Mouse (Mus musculus) forebrain, embryonic 15.5 days (tissue): ENCODE measurements around the gene Tgfb1. TPM values are rescaled to one million over a fixed set of nuclear protein-coding genes. Genes with fewer than 3 reads are reported as not detected.

Source experiments
- ATAC-seq: fragments of 200-750 bp; cut with Nextera tagmentation; replicated peaks from 2 replicates; pipeline ENCODE4 v1.8.0; 2017; ENCODE audit warnings: mild to moderate bottlenecking, moderate TSS enrichment, moderate library complexity
- H3K27ac ChIP-seq: fragments of 300-500 bp; sonication (generic); replicated peaks from 2 replicates; pipeline ENCODE4 v1.5.1; 2015; ENCODE audit warnings: mild to moderate bottlenecking, inconsistent platforms
- H3K27me3 ChIP-seq: fragments of 300-500 bp; sonication (generic); 2 replicates; pipeline ENCODE4 v1.6.1; 2015; ENCODE audit warnings: inconsistent platforms
- H3K36me3 ChIP-seq: fragments of 300-500 bp; sonication (generic); 2 replicates; pipeline ENCODE4 v1.6.1; 2015; ENCODE audit warnings: mild to moderate bottlenecking, inconsistent platforms
- H3K4me1 ChIP-seq: fragments of 300-500 bp; sonication (generic); 2 replicates; pipeline ENCODE4 v1.6.1; 2015; ENCODE audit warnings: inconsistent platforms
- H3K4me2 ChIP-seq: fragments of 300-500 bp; sonication (generic); replicated peaks from 2 replicates; pipeline ENCODE4 v1.6.1; 2015; ENCODE audit warnings: mild to moderate bottlenecking, inconsistent platforms
- H3K4me3 ChIP-seq: fragments of 300-500 bp; sonication (generic); 2 replicates; pipeline ENCODE4 v1.5.1; 2015; ENCODE audit warnings: mild to moderate bottlenecking, inconsistent platforms
- H3K9ac ChIP-seq: fragments of 300-500 bp; sonication (generic); replicated peaks from 2 replicates; pipeline ENCODE4 v1.6.1; 2015; ENCODE audit warnings: mild to moderate bottlenecking, inconsistent platforms
- H3K9me3 ChIP-seq: fragments of 300-500 bp; sonication (generic); 2 replicates; pipeline ENCODE4 v1.6.1; 2016; ENCODE audit warnings: inconsistent platforms
- whole genome bisulfite sequencing: fragments of 180-500 bp; shearing (Covaris S2); methylation state at CpG from one replicate; pipeline ENCODE4 v1.1.7; 2015; ENCODE audit warnings: mixed read lengths; 5-methylcytosine and 5-hydroxymethylcytosine counted together
- polyA plus RNA-seq: library from polyadenylated mRNA; unstranded; fragments of >200 nt; fragmentation: Nextera tagmentation; extraction: Ambion mirVana; gene quantifications from 2 replicates; pipeline ENCODE4 v1.2.1, GENCODE M21; 2015

Tgfb1 gene
- polyA plus RNA-seq, 1 experiment from 2014 or later = 0.62 TPM

DNA sequence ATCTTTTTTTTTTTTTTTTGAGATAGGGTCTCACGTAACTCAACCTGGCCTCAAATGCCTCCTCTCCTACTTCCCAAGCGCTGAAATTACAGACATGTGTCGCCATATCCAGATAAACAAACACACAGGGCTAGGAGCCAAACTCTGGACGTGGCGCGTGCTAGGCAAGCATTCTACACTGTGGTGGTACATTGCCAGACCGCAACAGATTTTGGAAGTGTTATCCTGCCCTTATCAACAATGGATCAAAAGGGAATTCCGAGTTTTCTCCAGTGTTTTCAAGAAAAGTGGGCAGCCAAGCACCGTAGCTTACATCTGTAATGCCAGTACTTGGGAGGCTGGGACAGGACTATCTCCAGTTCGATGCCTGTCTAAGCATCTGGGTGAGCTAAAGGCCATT, 29.0 kb upstream of the Tgfb1 start:
- peaks cover 29% of the 10 kb centered on the region for H3K4me1 ChIP-seq
- peak overlapping the region; percentile 73 for H3K9ac ChIP-seq
- no peaks in the 10 kb centered on the region for H3K9me3 ChIP-seq
- ATAC-seq = no peak
- H3K4me3 ChIP-seq = peak overlapping the region; percentile 73
- no peaks in the 10 kb centered on the region for H3K27me3 ChIP-seq
- no peaks in the 10 kb centered on the region for H3K36me3 ChIP-seq
- peak overlapping the region; percentile 89 for H3K4me2 ChIP-seq
- no peak overlapping the region; the same call in 1 of the 2 replicates for H3K27ac ChIP-seq
- WGBS = 38% methylated on average over 10 of the region's 10 CpGs

DNA sequence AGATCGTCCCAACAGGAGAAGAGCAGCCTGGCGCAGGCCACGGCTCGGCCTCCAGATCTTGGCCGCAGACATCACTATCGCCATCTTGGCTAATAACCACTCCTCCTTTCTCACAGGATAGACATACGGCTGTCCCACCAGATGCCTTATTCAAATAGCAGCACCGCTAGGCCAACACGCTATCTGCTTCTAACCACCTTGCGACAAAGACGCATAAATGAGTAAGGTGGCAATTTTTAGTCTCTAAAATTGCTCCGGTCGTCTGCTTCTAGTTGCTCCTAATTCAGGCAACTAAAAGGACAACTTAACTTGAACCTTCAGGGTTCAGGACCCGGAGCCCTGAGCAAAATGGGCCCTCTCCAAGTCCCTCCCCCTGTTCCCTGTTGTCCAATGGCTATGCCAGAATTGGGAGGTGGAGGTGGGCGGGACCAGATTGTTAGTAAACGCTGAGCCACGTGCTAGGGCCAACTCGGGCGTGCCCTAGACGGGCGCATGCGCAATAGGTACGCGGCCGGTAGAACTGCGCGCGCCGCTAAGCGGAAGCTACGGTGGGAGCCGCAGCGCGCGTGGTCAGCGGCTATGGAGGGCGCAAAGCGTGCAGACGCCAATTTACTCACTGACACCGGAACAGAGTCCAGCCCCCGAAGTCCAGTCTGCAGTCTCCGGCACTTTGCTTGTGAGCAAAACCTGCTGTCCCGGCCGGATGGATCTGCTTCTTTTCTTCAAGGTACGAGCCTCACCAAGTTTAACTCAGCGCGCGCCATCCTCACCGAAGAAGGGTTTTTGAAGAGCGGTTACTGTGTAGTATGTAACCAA, 27.9 kb upstream of the Tgfb1 start, which contains the start of the genes Bckdha and Exosc5:
TSS of gene Bckdha (minus strand) at position 325 of the 816 bp plus-strand sequence.
TSS of gene Exosc5 (plus strand) at position 508 of the 816 bp plus-strand sequence.
- 0 out of 2 replicates have a peak, but pooled peaks cover under 1% of the 10 kb centered on the region for H3K36me3 ChIP-seq
- H3K4me2 ChIP-seq = peak within 1 kb of the TSS; percentile 89
- H3K27me3 ChIP-seq = no peaks in the 10 kb centered on the region
- peak within 1 kb of the TSS; percentile 73 for H3K9ac ChIP-seq
- under 1% methylated on average over 50 of the region's 50 CpGs for WGBS
- peaks cover 29% of the 10 kb centered on the region for H3K4me1 ChIP-seq
- ATAC-seq = peak; percentile 97
- peak within 1 kb of the TSS; percentile 73 for H3K4me3 ChIP-seq
- peak within 1 kb of the TSS; percentile 67 for H3K27ac ChIP-seq
- no peaks in the 10 kb centered on the region for H3K9me3 ChIP-seq

- Histone ChIP-seq H3K9ac (no peak overlapping the region), H3K27ac (no peak overlapping the region), H3K4me2 (no peak overlapping the region), H3K4me3 (no peak overlapping the region), H3K4me1 (no peaks in the 10 kb centered on the region), H3K36me3 (peaks cover 26% of the 10 kb centered on the region), H3K27me3 (no peaks in the 10 kb centered on the region), H3K9me3 (no peaks in the 10 kb centered on the region)
- 95% methylated on average over 8 of the region's 8 CpGs for WGBS
- ATAC-seq = no peak
Observed at GRCm38 (mm10) chr7:25666381-25666780, 20.4 kb upstream of the Tgfb1 start.

- Histone ChIP-seq H3K4me3 (no peak overlapping the region), H3K4me1 (no peaks in the 10 kb centered on the region), H3K9me3 (no peaks in the 10 kb centered on the region), H3K9ac (no peak overlapping the region), H3K27me3 (peaks cover 14% of the 10 kb centered on the region), H3K27ac (no peak overlapping the region), H3K36me3 (peaks cover 23% of the 10 kb centered on the region), H3K4me2 (no peak overlapping the region)
- no peak for ATAC-seq
- 90% methylated on average over 10 of the region's 10 CpGs for WGBS
Observed at GRCm38 (mm10) chr7:25669158-25669557, 17.6 kb upstream of the Tgfb1 start.

GRCm38 (mm10) chr7:25669631-25670030, 17.2 kb upstream of the Tgfb1 start:
- peaks cover 3% of the 10 kb centered on the region for H3K4me1 ChIP-seq
- peaks cover 18% of the 10 kb centered on the region for H3K36me3 ChIP-seq
- no peak overlapping the region for H3K4me3 ChIP-seq
- no peak overlapping the region for H3K9ac ChIP-seq
- H3K27me3 ChIP-seq = peaks cover 19% of the 10 kb centered on the region
- WGBS = 85% methylated on average over 9 of the region's 9 CpGs
- no peak for ATAC-seq
- H3K4me2 ChIP-seq = no peak overlapping the region
- no peak overlapping the region for H3K27ac ChIP-seq
- H3K9me3 ChIP-seq = no peaks in the 10 kb centered on the region

- H3K9me3 ChIP-seq = no peaks in the 10 kb centered on the region
- ATAC-seq = no peak
- H3K4me2 ChIP-seq = no peak overlapping the region
- 94% methylated on average over 4 of the region's 4 CpGs for WGBS
- H3K4me1 ChIP-seq = peaks cover 8% of the 10 kb centered on the region
- peaks cover 14% of the 10 kb centered on the region; the same call in 1 of the 2 replicates for H3K36me3 ChIP-seq
- no peak overlapping the region for H3K4me3 ChIP-seq
- H3K27ac ChIP-seq = no peak overlapping the region
- H3K27me3 ChIP-seq = peaks cover 23% of the 10 kb centered on the region
- no peak overlapping the region for H3K9ac ChIP-seq
Observed at GRCm38 (mm10) chr7:25670096-25670495, 16.7 kb upstream of the Tgfb1 start.

DNA sequence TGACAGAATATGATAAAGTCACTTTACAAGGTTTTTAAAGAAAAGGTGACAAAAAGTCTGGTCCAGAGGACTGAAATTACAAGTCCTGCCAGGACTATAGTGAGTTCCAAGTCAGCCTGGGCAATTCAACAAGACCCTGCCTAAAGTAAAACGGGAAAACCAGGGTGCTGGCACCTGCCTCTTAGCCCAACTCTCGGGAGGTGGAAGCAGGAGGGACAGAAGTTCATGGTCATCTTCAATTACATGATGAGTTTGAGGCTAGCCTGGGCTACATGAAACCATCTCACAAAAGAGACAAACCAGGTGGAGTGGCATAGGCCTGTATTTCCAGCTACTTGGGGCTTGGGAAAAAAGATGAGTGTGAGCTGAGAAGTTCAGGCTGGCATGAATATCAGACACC, 15.1 kb upstream of the Tgfb1 start:
- H3K4me1 ChIP-seq = peaks cover 23% of the 10 kb centered on the region
- no peaks in the 10 kb centered on the region for H3K9me3 ChIP-seq
- H3K4me2 ChIP-seq = no peak overlapping the region
- no peak for ATAC-seq
- WGBS = 69% methylated on average over 2 of the region's 2 CpGs
- H3K27ac ChIP-seq = no peak overlapping the region
- peaks cover 4% of the 10 kb centered on the region; the same call in 1 of the 2 replicates for H3K36me3 ChIP-seq
- H3K27me3 ChIP-seq = peaks cover 23% of the 10 kb centered on the region
- H3K4me3 ChIP-seq = no peak overlapping the region
- no peak overlapping the region for H3K9ac ChIP-seq

GRCm38 (mm10) chr7:25672442-25672841, 14.4 kb upstream of the Tgfb1 start:
- Histone ChIP-seq H3K4me1 (peaks cover 27% of the 10 kb centered on the region), H3K4me3 (no peak overlapping the region), H3K4me2 (no peak overlapping the region), H3K27ac (no peak overlapping the region), H3K9me3 (no peaks in the 10 kb centered on the region), H3K36me3 (peaks cover 4% of the 10 kb centered on the region; the same call in 1 of the 2 replicates), H3K27me3 (peaks cover 23% of the 10 kb centered on the region), H3K9ac (no peak overlapping the region)
- ATAC-seq = no peak
- 54% methylated on average over 4 of the region's 4 CpGs for WGBS

DNA sequence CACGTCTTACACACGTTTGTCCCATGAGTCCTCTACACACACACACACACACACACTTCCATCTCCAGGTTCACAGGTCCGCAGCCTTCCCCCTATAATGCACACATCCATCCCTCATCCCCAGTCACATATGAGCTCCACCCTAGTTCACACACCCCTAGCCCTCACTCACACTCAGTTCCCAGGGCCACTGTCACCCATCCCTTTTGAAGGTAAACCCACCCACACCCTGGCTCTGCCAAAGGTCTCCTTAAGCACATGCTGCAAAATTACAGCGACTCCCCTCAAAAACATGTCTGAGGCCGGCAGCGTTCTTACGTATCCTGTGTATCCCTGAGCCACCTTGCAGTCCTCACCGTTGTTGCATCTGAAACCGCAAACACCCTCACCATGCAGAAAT, 12.5 kb upstream of the Tgfb1 start:
- no peak overlapping the region for H3K27ac ChIP-seq
- H3K36me3 ChIP-seq = no peaks in the 10 kb centered on the region
- peak overlapping the region; percentile 55 for H3K4me2 ChIP-seq
- peak overlapping the region; percentile 41 for H3K4me3 ChIP-seq
- H3K27me3 ChIP-seq = peaks cover 23% of the 10 kb centered on the region
- peak overlapping the region; percentile 45 for H3K9ac ChIP-seq
- no peak for ATAC-seq
- no peaks in the 10 kb centered on the region for H3K9me3 ChIP-seq
- 33% methylated on average over 9 of the region's 9 CpGs for WGBS
- peaks cover 27% of the 10 kb centered on the region for H3K4me1 ChIP-seq

- peak; percentile 34; the same call in 1 of the 2 replicates for ATAC-seq
- 3% methylated on average over 29 of the region's 29 CpGs for WGBS
Observed at GRCm38 (mm10) chr7:25674719-25675300, 12.0 kb upstream of the Tgfb1 start, which contains the start of gene Tmem91. Gene Tmem91, minus strand, starts transcription at chr7:25675166.

GRCm38 (mm10) chr7:25675405-25675804, 11.4 kb upstream of the Tgfb1 start:
- Histone ChIP-seq H3K27me3 (peaks cover 23% of the 10 kb centered on the region), H3K4me2 (peak overlapping the region; percentile 55; the same call in 1 of the 2 replicates), H3K4me1 (peaks cover 33% of the 10 kb centered on the region), H3K4me3 (peak overlapping the region; percentile 41; the same call in 1 of the 2 replicates), H3K9me3 (no peaks in the 10 kb centered on the region), H3K36me3 (no peaks in the 10 kb centered on the region), H3K9ac (no peak overlapping the region), H3K27ac (no peak overlapping the region)
- ATAC-seq = no peak
- WGBS = 49% methylated on average over 6 of the region's 6 CpGs

More at GRCm38 (mm10) chr7:25674719-25675300, 12.0 kb upstream of the Tgfb1 start, which contains the start of gene Tmem91:
- no peaks in the 10 kb centered on the region for H3K36me3 ChIP-seq
- peak within 1 kb of the TSS; percentile 45 for H3K9ac ChIP-seq
- H3K27ac ChIP-seq = peak within 1 kb of the TSS; percentile 90; the same call in 1 of the 2 replicates
- H3K9me3 ChIP-seq = no peaks in the 10 kb centered on the region
- peaks cover 27% of the 10 kb centered on the region for H3K4me1 ChIP-seq
- H3K4me3 ChIP-seq = peak within 1 kb of the TSS; percentile 41
- peak within 1 kb of the TSS; percentile 55 for H3K4me2 ChIP-seq
- peaks cover 23% of the 10 kb centered on the region for H3K27me3 ChIP-seq
